Mouse (Mus musculus): ENCODE measurements around the gene Map2k7. TPM values are rescaled to one million over a fixed set of nuclear protein-coding genes. Genes with fewer than 3 reads are reported as not detected.
A peak's percentile ranks its signal among the peaks of the same experiment; 100 is the strongest.

Gene Map2k7
- total RNA-seq, 2 experiments from 2014 or later, result 85.7 to 87.5 TPM

DNA sequence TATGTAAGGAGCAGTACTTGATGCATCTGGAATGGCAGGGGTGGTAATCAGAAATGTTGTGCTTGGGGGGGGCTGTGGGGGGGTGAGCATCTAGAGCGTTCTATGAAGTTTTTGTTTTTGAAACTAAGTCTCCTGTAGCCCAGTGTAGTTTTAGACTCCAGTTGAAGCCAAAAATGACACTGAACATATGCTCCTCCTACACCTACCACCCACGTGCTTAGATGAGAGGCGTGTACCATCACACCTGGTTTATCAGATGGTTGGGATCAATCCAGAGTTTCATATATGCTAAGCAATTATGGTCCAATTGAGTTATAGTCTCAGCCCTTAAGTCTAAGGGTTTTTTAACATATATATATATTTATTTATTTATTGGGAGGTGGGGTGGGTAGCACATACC, 18.9 kb upstream of the Map2k7 start:
- peak in 1 of 2 experiments; percentile 66 for DNase-seq (ENCODE audit: low spot score in 2 of 2)
- intact Hi-C loops (cut with DNase I), result loop anchor here (5.0 kb wide), 1 partner anchor 38 kb away; the partner anchor contains the start of gene Ctxn1

DNA sequence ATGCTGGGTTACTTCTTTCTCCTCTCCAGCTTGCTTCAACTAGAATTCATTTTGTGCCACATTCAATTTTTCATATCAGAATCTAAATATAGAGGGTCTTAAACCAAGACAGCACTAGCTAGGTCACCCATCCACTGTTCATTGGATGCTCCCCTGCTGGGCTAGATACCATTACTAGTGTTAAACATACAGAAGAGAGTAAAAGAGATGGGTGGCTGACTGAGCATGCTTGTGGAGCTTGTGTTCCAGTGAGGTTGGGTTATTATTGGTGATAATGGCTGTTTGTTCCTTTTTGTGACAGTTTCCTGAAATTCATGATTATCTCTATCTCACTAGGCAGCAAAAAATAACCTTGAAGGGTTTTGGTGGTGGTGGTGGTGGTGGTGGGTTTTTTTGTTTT, 16.5 kb upstream of the Map2k7 start:
- intact Hi-C loops (cut with DNase I), result no loop called here
- no peak for DNase-seq (ENCODE audit: low spot score in 2 of 2)

DNA sequence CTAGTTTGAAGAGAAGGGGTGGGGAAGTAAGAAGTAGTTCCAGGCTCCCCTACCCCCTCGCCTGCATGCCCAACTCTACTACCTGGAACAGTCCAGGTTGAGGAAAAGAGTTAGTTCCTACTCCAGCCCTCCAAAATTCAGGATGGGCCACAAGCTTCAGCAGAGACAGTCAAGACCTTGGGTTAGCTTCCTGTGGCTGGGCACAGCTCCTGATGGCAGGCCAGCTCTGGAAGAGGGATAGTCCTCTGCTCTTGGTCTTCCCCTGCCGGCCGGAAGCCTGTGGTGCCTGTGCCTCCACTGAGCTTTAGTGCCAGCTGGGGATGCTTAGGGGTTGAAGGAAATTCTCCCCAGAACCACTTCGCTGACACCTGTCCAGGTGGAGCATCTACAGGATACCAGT, 12.2 kb upstream of the Map2k7 start:
- no peak for DNase-seq (ENCODE audit: low spot score in 2 of 2)
- intact Hi-C loops (cut with DNase I), result no loop called here

- intact Hi-C loops (cut with DNase I), result no loop called here
- DNase-seq (ENCODE audit: low spot score in 2 of 2), result no peak
These were observed 11.7 kb upstream of the Map2k7 start, which contains the start of gene Lrrc8e for GRCm38 (mm10) chr8:4226739-4227347. Gene Lrrc8e (plus strand): TSS chr8:4226827.

DNA sequence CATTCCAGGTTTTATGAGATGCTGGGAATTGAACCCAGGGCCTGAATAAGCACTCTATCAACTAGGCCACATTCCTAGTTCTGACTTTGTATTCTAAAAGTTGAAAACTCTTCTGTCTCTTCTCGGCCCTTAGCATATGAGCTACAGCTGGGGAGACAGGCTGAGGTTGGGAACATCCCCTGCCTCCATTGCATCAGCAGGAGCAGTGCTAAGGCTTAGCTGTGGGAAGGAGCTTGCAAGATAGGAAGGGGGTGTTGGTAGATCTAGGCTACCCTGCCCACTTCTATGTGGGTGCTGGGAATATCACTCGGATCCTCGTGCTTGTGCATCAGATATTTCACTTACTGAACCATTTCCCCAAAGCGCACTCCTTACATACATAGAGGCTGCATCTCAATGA, 10.6 kb upstream of the Map2k7 start:
- intact Hi-C loops (cut with DNase I), result no loop called here
- DNase-seq (ENCODE audit: low spot score in 2 of 2), result no peak

GRCm38 (mm10) chr8:4229784-4230183, 8.8 kb upstream of the Map2k7 start:
- DNase-seq (ENCODE audit: low spot score in 2 of 2), result no peak
- intact Hi-C loops (cut with DNase I), result no loop called here

GRCm38 (mm10) chr8:4230612-4231351, 7.8 kb upstream of the Map2k7 start:
- no peak for DNase-seq (ENCODE audit: low spot score in 2 of 2)
- intact Hi-C loops (cut with DNase I), result no loop called here

DNA sequence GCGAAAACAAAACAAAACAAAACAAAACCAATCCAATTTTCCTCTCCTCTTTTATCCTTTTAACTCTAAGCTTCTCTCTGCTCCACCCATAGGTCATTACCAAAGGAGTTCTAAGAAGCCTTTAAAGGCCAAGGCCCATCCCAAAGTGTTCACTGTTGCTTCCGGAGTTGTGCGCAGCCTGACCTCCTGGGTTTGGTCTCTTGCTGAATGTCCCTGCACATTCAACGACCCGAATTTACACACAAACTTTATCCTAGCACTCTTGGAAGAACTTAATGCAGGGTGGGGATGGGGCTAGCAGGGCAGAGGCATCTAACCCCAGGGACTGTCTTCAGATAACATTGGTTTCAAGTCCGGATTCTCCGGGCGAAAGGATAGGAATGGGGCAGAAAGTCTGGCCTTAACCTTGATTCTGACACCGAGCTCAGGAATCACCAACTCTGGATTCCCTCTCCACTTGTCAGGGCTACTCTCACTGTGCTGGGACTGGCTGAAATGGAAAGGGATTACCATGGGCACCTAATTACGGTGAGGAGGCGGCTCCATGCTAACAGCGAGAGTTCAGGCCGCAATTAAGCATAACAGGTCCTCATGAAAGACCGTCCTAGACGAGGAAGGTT, 616 bp upstream of the Map2k7 start:
- intact Hi-C loops (cut with DNase I), result loop anchor here (1.0 to 2.0 kb wide), 3 partner anchors 15 to 46 kb away; partner anchors contain the start of genes Prr36 and Snapc2

DNA sequence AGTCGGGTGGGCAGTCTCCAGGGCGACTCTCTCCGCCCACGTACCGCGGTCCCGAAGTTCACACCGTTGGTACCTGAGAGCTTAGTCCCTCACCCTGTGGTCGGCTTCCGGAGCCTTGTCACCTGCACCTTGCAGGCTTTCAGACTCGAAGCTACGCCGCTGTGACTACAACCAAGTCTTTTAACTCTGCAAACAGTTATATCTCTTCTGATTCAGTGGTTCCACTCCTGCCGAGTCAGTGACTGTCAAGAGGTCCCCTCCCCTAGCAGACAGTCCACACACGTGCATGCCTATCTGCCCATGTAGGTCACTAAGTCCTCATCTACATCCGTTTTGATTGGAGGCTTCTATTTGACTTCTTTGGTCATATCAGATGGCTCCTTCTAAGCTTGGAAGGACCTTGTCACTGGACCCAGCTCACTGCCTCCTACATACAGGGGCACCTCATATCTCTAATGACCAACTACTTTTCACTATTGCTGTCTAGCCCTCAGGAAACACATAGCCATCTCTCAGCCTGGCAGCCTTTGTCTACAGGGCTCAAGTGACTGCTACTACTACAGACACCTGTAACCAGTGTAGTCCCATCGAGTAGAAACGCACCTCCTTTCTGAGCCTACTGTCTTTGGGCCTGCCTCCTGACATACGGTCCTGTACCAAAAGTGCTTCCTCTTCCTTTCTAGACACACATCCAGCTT, 802 bp downstream of the Map2k7 start:
- intact Hi-C loops (cut with DNase I), result loop anchor here (2.0 kb wide), 2 partner anchors 13 to 23 kb away; partner anchors contain the start of genes Prr36 and Snapc2
- no peak for DNase-seq (ENCODE audit: low spot score in 2 of 2)

More for the DNA sequence above, 616 bp upstream of the Map2k7 start:
- DNase-seq (ENCODE audit: low spot score in 2 of 2), result no peak

DNA sequence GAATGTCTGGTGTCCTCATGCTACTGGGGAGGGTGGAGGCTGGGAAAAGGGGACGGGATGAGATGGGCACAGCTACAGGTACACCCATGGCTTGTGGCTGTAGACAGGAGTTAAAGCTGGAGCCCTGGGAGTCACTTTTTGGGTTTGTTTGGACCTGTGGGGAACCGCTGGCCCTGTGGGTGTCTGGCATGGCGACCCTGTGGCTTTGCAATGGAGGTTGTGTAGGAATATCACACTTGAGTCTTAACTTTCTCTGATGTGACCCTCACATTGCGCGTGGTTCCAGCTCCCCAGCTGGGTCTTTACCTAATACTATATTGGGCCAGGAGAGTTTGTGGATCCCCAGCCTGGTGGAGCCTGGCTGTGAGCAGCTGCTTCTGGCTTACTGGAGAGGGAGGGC, 6.5 kb downstream of the Map2k7 start:
- intact Hi-C loops (cut with DNase I), result no loop called here
- no peak for DNase-seq (ENCODE audit: low spot score in 2 of 2)

DNA sequence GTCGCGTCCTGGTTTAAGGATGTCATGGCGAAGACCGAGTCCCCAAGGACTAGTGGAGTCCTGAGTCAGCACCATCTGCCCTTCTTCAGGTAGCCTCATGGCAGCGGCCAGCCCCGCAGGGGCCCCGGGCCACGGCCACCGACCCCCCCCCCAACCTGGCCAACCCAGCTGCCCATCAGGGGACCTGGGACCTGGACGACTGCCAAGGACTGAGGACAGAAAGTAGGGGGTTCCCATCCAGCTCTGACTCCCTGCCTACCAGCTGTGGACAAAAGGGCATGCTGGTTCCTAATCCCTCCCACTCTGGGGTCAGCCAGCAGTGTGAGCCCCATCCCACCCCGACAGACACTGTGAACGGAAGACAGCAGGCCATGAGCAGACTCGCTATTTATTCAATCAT, 7.2 kb downstream of the Map2k7 start:
- intact Hi-C loops (cut with DNase I), result no loop called here
- no peak for DNase-seq (ENCODE audit: low spot score in 2 of 2)

DNA sequence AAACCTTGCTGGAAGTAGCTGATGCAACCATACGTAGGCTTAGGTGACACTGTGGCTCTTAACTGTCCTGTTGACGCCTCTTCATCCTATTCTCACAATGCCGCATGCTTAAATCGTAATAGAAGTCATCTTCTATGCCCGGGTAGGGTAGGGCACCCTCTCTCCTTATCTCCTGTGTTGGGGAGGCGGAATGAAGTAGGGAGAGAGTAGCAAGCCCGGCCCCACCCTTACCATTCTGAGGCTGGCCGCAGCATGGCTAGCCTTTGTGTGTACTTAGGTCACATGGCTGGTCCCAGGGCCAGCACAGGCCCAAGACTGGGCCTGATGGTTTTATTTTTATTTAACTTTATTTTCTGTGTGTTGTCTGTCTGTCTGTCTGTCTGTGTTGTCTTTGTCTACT, 8.7 kb downstream of the Map2k7 start:
- DNase-seq (ENCODE audit: low spot score in 2 of 2), result no peak
- intact Hi-C loops (cut with DNase I), result no loop called here

DNA sequence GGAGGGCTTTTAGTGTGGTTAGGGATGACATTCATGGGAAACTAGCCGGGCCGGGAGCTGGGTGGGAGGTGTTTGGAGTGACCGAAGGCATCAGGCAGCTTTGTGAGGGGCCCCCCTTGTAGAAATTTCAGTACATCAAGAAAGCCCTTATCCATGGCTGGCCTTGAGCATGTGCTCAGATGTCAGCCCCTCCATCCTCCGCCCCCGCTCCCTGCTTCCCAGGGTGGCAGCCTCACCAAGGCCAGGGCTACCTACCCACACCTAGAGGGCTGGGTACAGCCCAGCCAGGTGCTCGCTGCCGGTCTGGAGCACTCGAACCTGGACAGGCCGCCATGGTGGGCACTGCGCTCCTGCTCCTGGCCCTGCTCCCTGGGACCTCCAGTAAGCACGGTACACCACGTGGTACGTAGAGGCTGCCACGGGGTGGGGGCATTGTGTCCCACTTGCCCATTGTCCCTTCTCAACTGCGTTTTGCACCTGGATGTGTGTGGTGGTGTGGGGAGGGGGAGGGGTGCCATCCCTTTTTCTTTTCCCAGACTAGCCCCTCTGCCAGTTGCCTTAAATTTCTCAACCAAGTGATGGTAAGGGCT, 9.5 kb downstream of the Map2k7 start, which contains the start of gene Tgfbr3l:
Tgfbr3l (plus strand) TSS at position 264 of the 590 bp plus-strand sequence.
- no peak for DNase-seq (ENCODE audit: low spot score in 2 of 2)
- intact Hi-C loops (cut with DNase I), result no loop called here

DNA sequence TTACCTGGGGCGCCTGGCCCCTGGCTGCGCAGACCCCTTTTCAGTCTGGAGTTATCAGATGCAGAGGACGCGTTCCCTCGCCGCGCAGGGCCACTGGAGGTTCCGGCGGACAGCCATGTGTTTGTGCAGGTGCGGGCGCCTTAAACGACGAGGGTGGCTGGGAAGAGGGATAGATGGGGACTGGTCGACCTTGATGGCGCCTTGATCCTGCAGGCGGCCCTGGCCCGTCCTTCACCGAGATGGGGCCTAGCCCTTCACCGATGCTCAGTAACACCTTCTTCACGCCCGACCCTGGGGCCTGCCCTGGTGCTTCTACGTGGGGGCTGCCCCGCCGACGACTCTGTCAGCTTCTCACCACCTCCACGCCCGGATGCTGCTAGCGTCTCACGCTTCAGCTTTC, 10.7 kb downstream of the Map2k7 start:
- no peak for DNase-seq (ENCODE audit: low spot score in 2 of 2)
- intact Hi-C loops (cut with DNase I), result no loop called here

- peak; percentile 82 to 88 for DNase-seq (ENCODE audit: low spot score in 2 of 2)
- intact Hi-C loops (cut with DNase I), result loop anchor here (5.0 kb wide), 1 partner anchor 122 kb away; no protein-coding TSS in a partner anchor
These were observed 11.9 kb downstream of the Map2k7 start for GRCm38 (mm10) chr8:4250306-4250970.

DNA sequence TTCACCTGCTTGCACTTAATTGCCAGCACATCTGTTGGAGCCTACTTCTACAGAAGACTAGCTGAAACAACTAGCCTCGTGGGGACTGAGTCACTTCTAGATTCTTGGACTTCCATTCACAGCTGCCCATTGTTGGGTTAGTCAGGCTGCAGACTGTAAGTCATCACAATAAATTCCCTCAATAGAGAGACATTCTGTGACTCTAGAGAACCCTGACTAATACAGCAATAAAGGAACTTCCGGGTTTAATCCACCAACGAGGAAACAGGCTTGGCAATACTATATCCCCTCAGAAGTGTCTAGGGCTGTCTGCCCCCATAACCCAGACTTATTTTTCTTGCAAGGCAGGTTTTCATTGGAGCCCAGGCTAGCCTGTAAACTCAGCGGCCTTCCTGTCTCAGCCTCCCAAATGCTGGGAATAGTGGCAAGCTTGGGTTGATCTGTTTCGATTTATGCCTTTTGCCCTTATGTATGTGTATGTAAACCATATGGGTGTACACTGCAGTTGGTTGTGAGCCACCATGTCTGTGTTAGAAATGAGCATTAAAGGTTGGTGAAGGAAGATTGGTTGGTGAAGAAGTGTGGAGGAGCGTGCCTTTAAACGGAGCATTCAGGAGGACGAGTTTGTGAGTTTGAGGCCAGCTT, 13.7 kb downstream of the Map2k7 start:
- intact Hi-C loops (cut with DNase I), result loop anchor here (2.0 to 5.0 kb wide), 3 partner anchors 13 to 120 kb away; partner anchors contain the start of genes Ccl25, Elavl1, Gm49320 and Map2k7
- DNase-seq (ENCODE audit: low spot score in 2 of 2), result no peak

DNA sequence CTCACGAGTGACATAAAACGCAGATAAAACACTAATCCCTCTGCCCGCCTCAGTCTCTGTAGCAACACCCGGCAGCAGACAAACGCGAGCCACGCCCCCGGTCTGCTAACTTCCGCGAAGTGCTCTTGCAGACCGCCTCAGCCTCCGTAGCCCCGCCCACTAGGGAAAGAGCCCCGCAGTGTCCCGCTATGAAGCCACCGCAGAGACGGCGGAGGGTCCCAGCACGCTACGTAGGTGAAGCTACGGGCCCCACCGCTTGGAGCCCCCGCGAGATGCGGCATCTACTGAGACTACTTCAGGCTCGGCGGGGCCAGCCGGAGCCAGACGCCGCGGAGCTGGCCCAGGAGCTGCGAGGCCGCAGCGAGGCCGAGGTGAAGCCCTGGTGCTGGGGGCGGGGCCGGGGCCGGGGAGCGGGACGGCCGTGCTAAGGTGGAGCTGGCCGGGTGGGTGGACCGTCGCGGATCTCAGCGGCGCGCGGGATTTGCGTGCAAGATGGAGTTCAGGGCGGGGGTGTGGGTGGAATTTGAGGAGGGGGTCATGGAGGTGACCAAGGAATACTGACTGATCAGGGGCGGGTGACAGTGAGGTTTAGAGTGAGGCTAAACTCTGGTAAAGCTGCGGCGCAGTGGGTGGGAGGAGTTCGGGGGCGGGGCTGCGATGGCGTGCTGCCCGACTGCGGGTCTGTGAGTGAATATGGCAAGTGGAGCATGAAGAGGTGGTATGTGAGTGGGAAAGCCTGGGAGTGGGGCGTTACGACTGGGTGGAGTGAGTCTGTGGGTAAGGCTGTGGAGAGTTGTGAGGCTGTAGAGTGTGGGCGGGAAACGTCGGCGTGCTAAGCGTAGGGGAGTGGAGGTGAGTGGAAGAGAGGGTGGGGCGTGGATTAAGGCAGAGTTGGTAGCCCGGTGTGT, 14.6 kb downstream of the Map2k7 start, which contains the start of gene Snapc2:
Snapc2 (plus strand) TSS at position 147 of the 908 bp plus-strand sequence.
- peak; percentile 96 to 97 for DNase-seq (ENCODE audit: low spot score in 2 of 2)
- intact Hi-C loops (cut with DNase I), result loop anchor here (2.0 to 5.0 kb wide), 3 partner anchors 14 to 119 kb away; partner anchors contain the start of genes Ccl25, Elavl1, Gm49320 and Map2k7
